Mouse (Mus musculus): ENCODE measurements around the gene Caprin2. TPM values are rescaled to one million over a fixed set of nuclear protein-coding genes. Genes with fewer than 3 reads are reported as not detected.

Gene Caprin2
- polyA plus RNA-seq, 1 experiment from 2014 or later, result 10.7 TPM

DNA sequence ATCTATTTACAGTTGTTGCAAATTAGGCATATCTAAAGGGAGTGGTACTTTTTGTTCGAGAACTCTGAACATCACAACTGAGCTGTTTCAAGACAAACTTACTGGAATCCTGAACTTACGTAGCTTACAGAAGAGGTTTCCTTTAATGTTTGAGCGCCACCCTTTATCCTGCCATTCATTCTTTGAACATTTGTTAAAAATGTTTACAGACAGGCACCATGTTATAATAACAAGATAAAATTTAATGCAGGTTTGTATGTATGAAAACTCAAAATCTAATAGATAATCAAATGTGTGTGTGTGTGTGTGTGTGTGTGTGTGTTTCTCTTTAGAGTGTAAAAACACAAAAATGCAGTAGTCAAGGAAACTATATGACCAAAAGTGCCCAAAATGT is 64.3 kb downstream of the Caprin2 start:
- no peak for ATAC-seq (replicated peaks; ENCODE audit: insufficient number of reproducible peaks, insufficient read depth, low FRiP score, low read depth)
- Histone ChIP-seq H3K27me3 (no peaks in the 10 kb centered on the region), H3K9me3 (replicated peaks) (no peaks in the 10 kb centered on the region), H3K36me3 (no peaks in the 10 kb centered on the region), H3K27ac (no peak overlapping the region), H3K4me1 (replicated peaks) (peaks cover 7% of the 10 kb centered on the region; the same call in 1 of the 2 replicates), H3K9ac (no peak overlapping the region), H3K4me3 (peak overlapping the region; percentile 86), H3K4me2 (peak overlapping the region; percentile 68)
- WGBS, result 38% methylated on average over 3 of the region's 3 CpGs

DNA sequence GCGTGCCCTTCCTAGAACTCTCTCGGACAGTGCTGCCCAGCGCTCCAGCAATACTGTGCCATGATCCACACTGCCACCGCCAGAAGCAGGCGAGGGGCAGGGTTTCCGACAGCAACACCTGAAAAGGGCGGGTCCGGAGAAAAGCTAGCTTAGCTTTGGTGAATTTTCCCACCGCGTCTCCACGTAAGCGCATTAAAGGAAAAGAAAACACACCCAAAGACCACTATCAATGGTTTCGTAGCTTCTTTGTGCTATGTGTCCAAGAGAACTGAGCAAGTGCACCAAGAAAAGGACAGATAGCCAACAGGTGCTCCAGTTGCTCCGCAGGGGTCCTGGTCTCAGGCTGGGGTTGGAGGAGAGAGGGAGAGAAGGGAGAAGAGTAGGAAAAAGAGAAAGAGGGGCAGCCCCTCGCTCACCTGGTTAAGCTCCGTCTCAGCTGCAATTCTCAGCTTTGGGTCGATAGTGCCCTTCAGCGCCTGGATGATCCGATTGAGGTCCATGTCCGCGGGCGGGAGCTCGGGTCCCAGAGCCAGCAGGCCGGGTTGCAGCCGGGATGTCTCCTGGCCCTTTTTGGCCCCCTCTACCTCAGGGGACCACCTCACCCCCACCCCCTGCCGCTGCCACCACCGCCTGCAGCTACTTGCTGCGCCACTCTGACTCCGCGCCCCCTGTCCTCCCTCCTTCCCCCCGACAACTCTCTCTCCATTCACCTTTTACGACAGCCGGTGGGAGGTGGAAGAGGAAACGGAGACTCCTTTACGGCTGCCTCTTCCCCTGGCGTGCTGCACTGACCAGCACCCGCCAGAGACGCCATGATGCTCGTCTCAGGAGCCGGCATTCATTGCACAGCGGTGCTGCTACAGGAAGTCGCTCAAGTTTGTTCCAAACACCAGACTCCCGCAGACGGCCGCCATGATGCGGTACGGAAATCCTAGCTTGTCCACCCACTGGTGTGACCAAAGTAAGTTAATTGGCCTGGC is 65.0 kb downstream of the Caprin2 start, which contains the start of gene Ipo8:
Gene Ipo8 (minus strand): TSS at position 720 of the 980 bp plus-strand sequence.
- Histone ChIP-seq H3K9me3 (replicated peaks) (no peaks in the 10 kb centered on the region), H3K36me3 (no peaks in the 10 kb centered on the region), H3K4me3 (peak within 1 kb of the TSS; percentile 86), H3K4me2 (peak within 1 kb of the TSS; percentile 68), H3K27ac (peak within 1 kb of the TSS; percentile 67), H3K27me3 (no peaks in the 10 kb centered on the region), H3K9ac (peak within 1 kb of the TSS; percentile 78), H3K4me1 (replicated peaks) (peaks cover 7% of the 10 kb centered on the region; the same call in 1 of the 2 replicates)
- under 1% methylated on average over 43 of the region's 47 CpGs for whole genome bisulfite sequencing
- ATAC-seq (replicated peaks; ENCODE audit: insufficient number of reproducible peaks, insufficient read depth, low FRiP score, low read depth), result peak; percentile 98

DNA sequence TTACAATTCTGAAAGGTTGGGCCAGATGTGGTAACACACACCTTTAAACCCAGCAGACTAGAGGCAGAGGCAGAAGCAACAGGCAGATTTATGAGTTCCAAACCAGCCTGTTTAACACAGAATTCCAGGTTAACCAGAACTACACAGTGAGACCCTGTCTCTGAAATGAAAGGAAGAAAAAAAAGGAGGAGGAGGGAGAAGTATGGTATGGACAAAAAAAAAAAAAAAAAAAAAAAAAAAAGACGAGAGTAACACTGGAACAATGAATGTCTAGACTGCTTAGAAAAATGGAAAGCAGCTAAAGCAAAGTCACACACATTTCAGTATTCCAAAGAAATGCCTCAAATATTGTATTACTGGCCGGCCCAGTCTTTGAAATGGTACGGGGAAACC is 65.7 kb downstream of the Caprin2 start:
- no peak for ATAC-seq (replicated peaks; ENCODE audit: insufficient number of reproducible peaks, insufficient read depth, low FRiP score, low read depth)
- 9% methylated on average over 3 of the region's 3 CpGs for WGBS
- peak overlapping the region; percentile 68 for H3K4me2 ChIP-seq
- no peaks in the 10 kb centered on the region for H3K27me3 ChIP-seq
- peaks cover 7% of the 10 kb centered on the region; the same call in 1 of the 2 replicates for H3K4me1 ChIP-seq (replicated peaks)
- H3K36me3 ChIP-seq, result no peaks in the 10 kb centered on the region
- H3K9ac ChIP-seq, result peak overlapping the region; percentile 78
- peak overlapping the region; percentile 86 for H3K4me3 ChIP-seq
- H3K9me3 ChIP-seq (replicated peaks), result no peaks in the 10 kb centered on the region
- H3K27ac ChIP-seq, result no peak overlapping the region

DNA sequence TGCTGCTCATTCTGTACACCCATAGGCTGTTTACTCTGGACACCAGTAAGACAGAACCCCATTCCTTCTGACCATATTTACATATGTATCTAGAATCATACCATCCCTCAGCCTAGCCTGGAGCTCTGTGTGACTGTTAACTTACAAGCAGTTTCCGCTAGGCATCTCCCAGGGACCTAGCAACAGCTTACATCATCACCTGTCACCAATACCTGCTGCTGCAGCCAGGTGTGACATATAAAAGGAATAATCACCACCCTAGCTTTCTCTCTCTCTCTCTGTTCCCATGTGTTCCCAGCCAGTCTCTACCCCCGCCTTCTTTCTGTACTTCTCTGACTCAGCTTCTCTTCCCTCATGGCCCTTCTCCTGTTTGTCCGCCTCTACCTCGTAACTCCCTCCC is 69.9 kb downstream of the Caprin2 start:
- no peaks in the 10 kb centered on the region for H3K9me3 ChIP-seq (replicated peaks)
- 88% methylated on average over 4 of the region's 4 CpGs for WGBS
- no peak overlapping the region for H3K4me3 ChIP-seq
- no peak for ATAC-seq (replicated peaks; ENCODE audit: insufficient number of reproducible peaks, insufficient read depth, low FRiP score, low read depth)
- no peak overlapping the region for H3K27ac ChIP-seq
- 0 out of 2 replicates have a peak, but pooled peaks cover 4% of the 10 kb centered on the region for H3K36me3 ChIP-seq
- no peaks in the 10 kb centered on the region for H3K27me3 ChIP-seq
- H3K4me2 ChIP-seq, result no peak overlapping the region
- H3K9ac ChIP-seq, result no peak overlapping the region
- H3K4me1 ChIP-seq (replicated peaks), result peaks cover 4% of the 10 kb centered on the region; the same call in 1 of the 2 replicates

DNA sequence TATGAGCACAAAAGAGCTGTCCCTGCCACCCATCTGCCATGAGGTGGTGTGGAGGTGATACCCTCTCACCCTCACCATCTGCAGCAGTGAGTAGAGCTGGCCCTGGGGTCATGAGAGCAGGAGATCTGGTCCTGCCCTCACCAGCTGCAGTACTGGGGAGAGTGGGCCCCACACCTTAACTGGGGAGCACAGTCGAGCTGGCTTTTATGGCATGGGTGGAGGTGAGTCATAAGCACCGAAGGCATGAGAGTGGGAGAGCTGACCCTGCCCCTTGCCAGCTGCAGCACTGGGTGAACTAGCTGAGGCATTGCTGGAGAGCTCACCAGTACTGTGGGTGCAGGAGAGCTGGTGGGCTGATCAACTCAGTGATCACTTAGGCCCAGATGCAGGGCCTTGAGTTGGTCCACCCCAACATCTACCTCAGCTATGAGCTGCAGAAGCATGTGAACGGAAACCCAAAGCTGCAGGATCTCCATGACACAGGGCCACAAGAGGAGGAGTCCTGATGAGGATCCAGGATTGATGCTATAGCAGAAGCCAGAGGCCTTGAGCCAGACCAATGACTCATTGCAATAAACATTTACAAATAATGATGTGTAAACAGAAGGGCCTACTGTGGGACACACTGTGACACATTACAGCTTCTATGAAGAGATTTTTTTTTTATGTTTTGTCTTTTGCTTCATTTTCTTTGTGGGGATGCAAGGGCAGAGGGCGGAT is 77.3 kb downstream of the Caprin2 start:
- Histone ChIP-seq H3K4me1 (replicated peaks) (no peaks in the 10 kb centered on the region), H3K9ac (no peak overlapping the region), H3K36me3 (peaks cover 34% of the 10 kb centered on the region), H3K9me3 (replicated peaks) (no peaks in the 10 kb centered on the region), H3K4me3 (no peak overlapping the region), H3K27ac (no peak overlapping the region), H3K27me3 (no peaks in the 10 kb centered on the region), H3K4me2 (no peak overlapping the region)
- 89% methylated on average over 4 of the region's 4 CpGs for WGBS
- ATAC-seq (replicated peaks; ENCODE audit: insufficient number of reproducible peaks, insufficient read depth, low FRiP score, low read depth), result no peak

DNA sequence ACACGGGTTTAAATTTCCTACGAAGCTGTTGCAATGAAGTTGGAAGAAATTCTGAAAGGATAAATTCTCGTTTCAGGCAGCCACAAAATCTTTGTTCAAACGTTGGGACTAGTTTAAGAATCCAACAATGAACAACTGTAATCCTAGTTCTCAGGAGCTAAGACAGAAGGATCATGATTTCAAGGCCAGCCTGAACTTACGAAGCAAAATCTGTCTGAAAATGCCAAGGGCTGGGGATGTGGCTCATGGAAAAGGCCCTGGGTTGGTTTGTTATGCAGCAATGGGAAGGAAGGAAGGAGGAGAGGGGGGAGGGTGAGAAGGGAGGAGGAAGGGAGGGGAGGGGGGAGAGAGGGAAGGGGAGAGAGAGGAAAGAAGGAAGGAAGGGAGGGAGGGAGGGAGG is 79.3 kb downstream of the Caprin2 start:
- no peaks in the 10 kb centered on the region for H3K27me3 ChIP-seq
- no peaks in the 10 kb centered on the region for H3K4me1 ChIP-seq (replicated peaks)
- no peak overlapping the region for H3K27ac ChIP-seq
- WGBS, result 80% methylated on average over 5 of the region's 5 CpGs
- H3K36me3 ChIP-seq, result peaks cover 40% of the 10 kb centered on the region
- H3K4me3 ChIP-seq, result no peak overlapping the region
- no peak overlapping the region for H3K9ac ChIP-seq
- H3K4me2 ChIP-seq, result no peak overlapping the region
- ATAC-seq (replicated peaks; ENCODE audit: insufficient number of reproducible peaks, insufficient read depth, low FRiP score, low read depth), result no peak
- no peaks in the 10 kb centered on the region for H3K9me3 ChIP-seq (replicated peaks)

DNA sequence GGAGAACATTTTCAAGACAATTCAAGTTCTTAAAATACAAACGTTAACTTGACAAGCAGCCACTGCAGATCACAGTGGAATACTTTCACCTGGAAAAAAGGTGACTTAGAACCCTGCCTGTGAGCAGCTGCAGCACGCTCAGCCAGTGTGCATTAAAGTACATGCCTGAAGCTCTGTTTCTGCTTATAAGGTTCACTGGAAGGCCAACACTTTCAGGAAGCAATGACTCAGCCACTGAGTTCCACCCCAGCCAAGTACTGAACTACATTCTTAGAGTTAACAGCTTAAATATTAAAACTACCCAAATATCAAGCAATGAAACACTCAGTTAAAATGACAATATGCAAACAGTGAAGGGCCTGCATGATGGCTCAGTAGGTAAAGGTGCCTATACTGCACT is 84.9 kb downstream of the Caprin2 start:
- Histone ChIP-seq H3K27me3 (no peaks in the 10 kb centered on the region), H3K9ac (no peak overlapping the region), H3K9me3 (replicated peaks) (no peaks in the 10 kb centered on the region), H3K4me3 (no peak overlapping the region), H3K36me3 (peaks cover 55% of the 10 kb centered on the region), H3K27ac (no peak overlapping the region), H3K4me2 (no peak overlapping the region), H3K4me1 (replicated peaks) (no peaks in the 10 kb centered on the region)
- no peak for ATAC-seq (replicated peaks; ENCODE audit: insufficient number of reproducible peaks, insufficient read depth, low FRiP score, low read depth)
- WGBS, result 77% methylated on average over 2 of the region's 2 CpGs

DNA sequence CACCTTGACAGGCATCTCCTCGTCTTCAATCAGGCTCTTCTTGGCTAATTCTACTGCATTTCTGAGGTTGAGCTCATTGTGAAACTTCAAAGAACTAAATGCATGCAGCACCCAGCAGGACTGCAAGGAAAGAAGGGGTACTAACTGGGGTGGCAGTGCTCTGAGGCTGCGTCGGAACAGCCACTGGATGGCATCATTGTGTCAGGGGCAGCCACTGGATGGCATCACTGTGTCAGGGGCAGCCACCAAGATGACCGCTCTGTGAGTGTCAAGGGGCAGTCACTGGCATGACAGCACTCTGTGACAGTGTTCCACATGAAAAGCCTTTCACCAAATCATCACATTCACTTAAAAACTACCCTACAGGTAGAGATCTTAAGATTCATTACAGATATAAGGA is 96.3 kb downstream of the Caprin2 start:
- ATAC-seq (replicated peaks; ENCODE audit: insufficient number of reproducible peaks, insufficient read depth, low FRiP score, low read depth), result no peak
- Histone ChIP-seq H3K4me1 (replicated peaks) (no peaks in the 10 kb centered on the region), H3K4me2 (no peak overlapping the region), H3K9me3 (replicated peaks) (no peaks in the 10 kb centered on the region), H3K27me3 (no peaks in the 10 kb centered on the region), H3K9ac (no peak overlapping the region), H3K27ac (no peak overlapping the region), H3K4me3 (no peak overlapping the region), H3K36me3 (peaks cover 49% of the 10 kb centered on the region)
- 81% methylated on average over 4 of the region's 4 CpGs for WGBS

DNA sequence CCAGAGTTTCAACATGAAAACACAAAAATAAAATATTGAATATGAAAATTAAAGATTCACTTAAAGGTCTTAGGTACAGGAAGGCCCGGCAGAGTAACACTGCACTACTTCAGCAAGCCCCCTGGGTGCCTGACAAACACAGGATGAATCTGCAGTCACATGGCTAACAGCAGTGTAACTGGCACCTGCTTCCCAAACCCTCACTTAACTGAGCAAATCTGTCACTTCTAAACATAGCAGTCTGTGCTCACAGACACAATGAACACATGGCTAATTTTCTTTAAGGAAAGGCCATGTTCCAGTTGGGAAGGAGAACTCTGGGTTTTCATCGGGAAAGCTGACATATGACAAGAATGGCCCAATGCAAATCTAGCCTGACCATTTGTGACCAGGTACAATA is 100.9 kb downstream of the Caprin2 start:
- Histone ChIP-seq H3K27ac (no peak overlapping the region), H3K27me3 (no peaks in the 10 kb centered on the region), H3K4me1 (replicated peaks) (no peaks in the 10 kb centered on the region), H3K4me2 (no peak overlapping the region), H3K9me3 (replicated peaks) (no peaks in the 10 kb centered on the region), H3K36me3 (peaks cover 31% of the 10 kb centered on the region), H3K4me3 (no peak overlapping the region), H3K9ac (no peak overlapping the region)
- 74% methylated on average over 2 of the region's 2 CpGs for WGBS
- ATAC-seq (replicated peaks; ENCODE audit: insufficient number of reproducible peaks, insufficient read depth, low FRiP score, low read depth), result no peak
